Mouse (Mus musculus): ENCODE measurements around the gene Grin3b.

The Grin3b gene

DNA sequence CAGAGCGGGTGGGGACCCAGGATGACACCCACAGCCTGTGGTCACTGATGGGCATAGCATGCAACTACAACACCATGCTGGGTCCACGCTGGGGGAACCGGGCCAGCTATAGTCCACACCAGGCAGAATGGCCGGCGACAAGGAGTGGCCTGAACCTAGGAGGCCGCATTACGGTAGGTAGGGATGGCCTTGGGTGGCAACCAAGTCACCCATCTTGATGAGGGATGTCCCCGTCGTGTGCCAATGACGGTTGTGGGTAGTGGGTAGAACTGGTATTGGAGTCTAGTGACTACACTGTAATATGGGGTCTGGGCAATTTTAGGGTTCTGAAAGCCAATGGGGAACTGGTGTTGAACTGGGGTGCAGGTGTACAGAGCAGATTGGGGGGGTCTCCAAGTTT is 46.4 kb downstream of the Grin3b start:
- no peak for DNase-seq (ENCODE audit: low spot score in 2 of 2)

DNA sequence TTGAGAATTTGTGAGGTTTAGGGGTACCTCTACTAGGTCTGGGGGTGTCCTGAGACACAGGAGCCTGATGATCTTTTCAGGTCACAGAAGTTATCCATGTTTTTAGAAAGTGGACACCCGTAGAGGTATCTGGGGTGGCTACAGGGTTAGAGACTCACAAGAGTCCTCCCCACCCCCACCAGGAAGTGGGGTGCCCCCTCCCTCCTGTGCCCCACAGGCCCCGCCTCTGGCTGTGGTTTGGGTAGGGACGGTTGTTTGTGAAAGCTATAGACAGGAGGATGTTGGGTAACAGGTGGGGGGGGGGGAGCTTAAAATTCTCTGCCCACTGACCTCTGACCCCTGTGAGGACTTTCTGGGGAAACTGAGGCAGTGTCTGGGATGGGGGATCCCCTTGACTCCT is 46.8 kb downstream of the Grin3b start:
- DNase-seq (ENCODE audit: low spot score in 2 of 2) = peak in 1 of 2 experiments; percentile 54

DNA sequence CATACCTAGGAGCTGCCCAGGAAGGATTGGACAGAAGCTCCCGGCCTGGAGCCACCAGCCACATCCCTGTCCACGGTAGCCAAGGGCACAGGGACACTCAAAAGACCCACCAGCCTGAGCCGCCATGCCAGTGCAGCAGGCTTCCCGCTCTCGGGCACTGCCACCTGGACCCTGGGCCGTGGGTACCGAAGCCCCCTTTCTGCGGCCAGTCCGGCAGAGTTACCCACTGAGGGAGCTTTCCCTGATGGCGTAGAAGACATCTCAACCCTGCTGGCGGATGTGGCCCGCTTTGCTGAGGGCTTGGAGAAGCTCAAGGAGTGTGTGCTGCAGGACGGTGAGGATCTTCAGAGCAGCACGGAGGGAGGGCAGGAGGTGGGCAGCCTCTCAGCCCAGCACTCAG is 47.3 kb downstream of the Grin3b start:
- no peak for DNase-seq (ENCODE audit: low spot score in 2 of 2)

DNA sequence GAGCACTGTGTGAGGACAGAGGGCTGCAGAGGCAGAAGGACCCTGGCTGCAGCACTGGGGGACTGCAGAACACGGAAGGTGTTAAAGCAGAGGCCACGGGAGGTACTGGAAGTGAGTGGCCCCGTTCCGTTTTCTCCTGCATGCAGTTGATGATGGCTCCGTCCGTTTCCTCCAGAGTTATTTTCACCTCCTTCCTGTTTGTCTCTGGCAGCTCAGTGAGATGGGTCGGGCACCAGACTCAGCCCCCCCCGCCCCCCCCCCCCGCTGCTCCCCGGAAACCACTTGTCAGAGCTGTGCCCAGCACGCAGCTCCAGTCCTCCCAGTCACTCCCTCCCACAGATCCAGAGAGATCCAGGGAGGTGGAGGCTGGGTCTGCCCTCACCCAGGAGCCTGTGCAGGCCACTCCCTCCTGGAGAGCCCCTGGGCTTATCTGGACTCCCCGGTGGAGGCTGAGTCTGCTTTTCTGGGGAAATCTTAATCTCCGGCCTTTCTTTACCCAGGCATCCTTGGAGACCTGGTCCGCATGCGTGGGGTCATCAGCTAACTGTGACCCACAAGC is 48.3 kb downstream of the Grin3b start:
- DNase-seq (ENCODE audit: low spot score in 2 of 2) = no peak

DNA sequence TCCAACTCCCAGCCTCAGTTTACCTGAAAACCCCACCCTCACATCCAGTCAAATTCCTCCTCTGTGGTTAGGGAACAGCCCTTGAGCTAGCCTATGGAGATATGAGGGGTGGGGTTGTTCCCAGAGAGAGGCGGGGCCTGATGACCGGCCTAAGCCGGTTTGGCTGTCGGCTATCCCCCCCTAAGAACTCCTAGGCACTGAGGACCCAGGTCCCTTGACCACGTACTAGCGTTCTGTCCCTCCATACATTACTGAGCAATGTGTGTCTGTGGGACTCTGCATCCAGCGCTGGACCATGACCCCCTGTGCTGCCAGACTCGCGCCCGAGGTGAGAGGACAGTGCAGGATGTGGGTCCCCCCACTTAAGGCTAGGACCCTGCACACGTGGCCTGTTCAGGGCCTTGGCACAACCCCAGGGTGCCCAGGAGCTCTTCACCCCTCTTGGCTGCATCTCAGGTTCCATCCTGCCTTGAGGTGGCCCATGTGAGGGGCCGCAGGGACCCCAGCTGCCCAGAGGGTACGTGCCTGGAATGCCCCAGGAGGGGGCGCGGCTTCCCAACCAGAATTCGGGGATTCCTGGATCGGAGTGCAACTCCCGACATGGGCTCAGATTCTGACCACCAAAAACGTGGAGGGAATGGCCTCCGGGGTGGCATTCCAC is 49.1 kb downstream of the Grin3b start:
- DNase-seq (ENCODE audit: low spot score in 2 of 2) = no peak

DNA sequence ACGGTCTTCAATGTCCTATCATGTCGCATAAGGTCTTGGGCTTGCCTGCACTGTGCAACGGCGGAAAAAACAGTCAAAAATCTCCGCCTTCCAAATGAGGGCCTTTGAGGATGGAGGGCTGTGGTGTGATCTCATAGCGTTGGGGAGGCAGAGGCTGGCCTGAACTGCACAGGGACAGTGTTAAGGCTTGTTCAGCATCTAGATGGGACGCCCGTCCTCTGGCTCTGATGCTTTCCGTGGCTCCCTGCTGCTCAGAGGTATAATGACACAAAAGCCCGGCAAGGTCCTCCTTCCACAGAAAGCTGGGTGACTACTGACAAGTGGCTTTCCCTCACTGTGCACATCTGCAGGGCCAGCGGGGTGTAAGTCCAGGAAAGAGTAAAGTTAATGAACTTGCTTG is 49.7 kb downstream of the Grin3b start:
- DNase-seq (ENCODE audit: low spot score in 2 of 2) = no peak

DNA sequence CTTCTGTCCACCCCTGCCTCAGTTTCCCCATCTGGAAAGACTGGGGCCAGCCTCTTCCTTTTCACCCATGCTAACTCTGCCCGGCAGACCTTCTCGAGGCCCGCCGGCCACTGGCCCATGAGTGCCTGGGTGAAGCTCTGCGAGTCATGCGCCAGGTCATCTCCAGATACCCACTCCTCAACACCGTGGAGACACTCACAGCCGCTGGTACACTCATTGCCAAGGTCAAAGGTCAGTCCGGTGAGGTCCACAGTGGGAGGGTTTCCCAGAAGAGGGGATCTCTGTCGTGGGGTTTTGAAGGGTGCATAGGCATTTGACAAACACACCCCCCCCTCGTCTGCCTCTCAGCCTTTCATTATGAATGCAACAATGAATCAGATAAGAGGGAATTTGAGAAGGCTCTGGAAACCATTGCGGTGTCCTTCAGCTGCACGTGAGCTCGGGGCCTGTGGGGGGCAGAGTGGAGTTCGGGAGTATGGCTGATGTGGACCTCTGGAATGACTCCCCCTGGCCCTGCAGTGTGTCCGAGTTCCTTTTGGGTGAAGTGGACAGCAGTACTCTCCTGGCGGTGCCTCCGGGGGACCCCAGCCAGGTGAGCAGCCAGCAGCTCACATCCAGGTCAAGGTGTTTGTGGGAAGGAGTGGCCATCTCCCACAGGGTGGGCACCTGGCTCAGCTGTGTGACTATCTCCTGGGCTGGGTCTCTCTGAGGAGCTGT is 50.2 kb downstream of the Grin3b start:
- DNase-seq (ENCODE audit: low spot score in 2 of 2) = no peak

DNA sequence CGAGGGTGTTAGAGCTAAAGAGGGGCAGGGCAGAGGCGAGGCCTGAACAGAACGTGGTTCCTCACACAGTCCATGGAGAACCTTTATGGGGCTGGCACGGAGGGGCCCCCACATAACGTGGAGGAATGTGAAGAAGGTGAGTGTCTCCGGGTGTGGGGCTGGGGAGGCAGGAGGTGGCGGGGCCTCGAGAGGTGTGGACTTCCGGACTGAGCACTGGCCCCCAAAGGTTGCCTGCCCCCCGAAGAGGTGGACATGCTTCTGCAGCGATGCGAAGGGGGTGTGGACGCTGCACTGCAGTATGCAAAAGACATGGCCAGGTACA is 50.8 kb downstream of the Grin3b start:
- DNase-seq (ENCODE audit: low spot score in 2 of 2) = no peak

DNA sequence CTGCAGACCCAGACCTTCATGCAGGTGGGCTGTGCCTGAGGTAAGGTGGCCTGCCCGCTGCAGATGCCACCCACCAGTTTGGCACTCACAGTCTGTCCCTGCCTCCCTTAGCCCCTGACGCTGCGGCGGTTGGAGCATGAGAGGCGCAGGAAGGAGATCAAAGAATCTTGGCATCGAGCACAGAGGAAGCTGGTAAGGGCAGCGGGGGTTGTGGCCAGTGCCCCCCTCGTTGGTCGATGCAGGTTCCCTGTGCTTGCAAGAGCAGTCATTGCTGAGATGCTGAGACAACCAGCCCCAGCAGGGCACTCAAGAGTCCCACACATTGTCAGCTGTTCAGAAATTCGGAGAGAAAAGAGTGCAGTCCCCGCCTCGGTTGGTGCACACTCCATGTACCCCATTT is 51.6 kb downstream of the Grin3b start:
- DNase-seq (ENCODE audit: low spot score in 2 of 2) = no peak

DNA sequence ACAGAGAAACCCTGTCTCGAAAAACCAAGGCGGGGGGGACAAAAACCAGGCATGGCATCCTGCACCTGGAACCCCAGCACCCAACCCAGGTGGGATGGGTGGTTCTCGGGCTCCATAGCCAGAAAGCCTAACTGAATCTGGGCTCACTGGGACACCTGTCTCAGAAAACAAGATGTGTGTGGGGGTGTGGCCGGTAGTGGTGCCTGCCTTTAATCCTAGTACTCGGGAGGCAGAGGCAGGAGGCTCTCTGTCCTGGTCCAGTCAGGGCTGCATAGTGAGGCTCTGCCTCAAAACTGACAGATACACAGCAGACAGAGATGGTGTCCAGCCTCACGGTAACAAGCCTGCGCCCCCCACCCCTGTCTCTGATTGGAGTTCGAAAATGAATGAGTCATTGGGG is 52.3 kb downstream of the Grin3b start:
- no peak for DNase-seq (ENCODE audit: low spot score in 2 of 2)

DNA sequence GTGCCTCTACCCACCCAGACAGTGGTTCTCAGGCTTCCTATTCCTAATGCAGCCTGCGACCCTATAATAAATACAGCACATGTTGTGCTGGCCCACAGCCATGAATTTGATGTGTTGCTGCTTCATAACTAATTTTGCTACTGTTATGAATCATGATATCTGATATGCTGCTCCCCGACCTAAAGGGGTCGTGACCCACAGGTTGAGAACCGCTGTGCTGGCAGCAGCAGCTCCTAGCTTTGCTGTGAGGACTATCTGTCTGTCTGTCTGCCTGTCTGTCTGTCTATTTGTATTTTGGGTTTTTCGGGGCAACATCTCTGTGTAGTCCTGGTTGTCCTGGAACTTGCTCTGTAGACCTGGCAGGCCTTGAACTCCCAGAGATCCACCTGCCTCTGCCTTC is 53.2 kb downstream of the Grin3b start:
- DNase-seq (ENCODE audit: low spot score in 2 of 2) = no peak

DNA sequence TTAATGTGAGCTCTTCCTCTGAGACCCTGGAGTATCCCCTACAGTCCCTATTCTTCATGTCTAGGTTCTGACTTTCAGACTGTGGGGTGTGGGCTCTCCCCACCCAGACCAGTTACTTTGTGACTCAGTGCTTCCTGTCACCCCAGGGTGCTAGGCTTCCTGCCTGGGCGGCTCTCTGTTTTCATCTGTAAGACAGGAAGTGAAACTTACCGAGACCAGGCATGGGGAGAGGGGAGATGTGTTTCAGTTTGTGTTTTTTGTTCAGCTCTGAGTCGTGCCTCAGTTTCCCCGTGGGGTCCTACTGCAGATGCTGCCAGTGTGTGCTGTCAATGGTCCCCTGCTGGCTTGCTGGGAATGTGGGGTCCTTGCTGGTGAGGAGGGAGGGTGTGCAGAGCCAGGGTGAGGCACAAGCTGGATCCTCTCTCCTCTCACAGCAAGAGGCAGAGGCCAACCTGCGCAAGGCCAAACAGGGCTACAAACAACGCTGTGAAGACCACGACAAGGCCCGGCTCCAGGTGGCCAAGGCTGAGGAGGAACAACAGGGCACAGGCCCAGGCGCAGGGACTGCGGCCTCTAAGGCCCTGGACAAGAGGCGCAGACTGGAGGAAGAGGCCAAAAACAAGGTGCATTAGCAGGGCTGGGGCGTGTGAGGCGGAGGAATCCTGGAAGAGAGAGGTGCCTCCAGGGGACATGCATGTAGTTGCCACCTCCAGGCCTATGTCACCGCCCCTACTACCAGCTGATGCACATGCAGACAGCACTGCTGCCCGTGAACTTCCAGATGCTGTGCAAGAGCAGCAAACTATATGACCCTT is 53.9 kb downstream of the Grin3b start:
- DNase-seq (ENCODE audit: low spot score in 2 of 2) = no peak

DNA sequence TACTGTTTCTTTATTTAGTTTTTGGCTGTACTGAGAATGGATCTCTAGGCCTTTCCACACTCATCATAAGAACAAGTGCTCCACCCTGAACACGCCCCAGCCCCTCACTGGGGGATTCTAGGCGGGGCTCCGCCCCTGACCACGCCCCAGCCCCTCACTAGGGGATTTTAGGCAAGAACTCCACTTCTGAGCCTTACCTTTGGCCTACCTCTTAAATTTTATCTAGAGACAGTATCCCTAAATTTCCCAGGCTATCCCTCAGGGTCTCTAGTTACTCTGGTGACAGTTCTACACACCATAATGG is 54.5 kb downstream of the Grin3b start:
- DNase-seq (ENCODE audit: low spot score in 2 of 2) = no peak

DNA sequence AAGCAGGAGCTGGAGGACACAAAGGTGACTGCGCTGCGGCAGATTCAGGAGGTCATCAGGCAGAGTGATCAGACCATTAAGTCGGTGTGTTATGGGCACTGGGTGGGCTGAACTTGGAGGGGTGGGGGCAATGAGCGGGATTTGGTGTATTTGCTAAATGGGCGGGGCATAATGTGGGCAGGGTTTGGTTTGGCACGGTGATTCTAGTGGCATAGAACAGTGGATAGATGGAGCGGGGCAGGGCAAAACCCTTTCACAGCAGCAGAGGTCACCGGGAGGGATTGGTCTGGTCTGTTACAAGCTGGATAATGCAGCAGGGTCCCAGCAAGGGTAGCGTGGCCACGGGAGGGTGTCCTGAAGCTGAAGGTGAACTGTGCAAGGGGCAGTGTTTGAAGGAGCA is 54.9 kb downstream of the Grin3b start:
- DNase-seq (ENCODE audit: low spot score in 2 of 2) = no peak

DNA sequence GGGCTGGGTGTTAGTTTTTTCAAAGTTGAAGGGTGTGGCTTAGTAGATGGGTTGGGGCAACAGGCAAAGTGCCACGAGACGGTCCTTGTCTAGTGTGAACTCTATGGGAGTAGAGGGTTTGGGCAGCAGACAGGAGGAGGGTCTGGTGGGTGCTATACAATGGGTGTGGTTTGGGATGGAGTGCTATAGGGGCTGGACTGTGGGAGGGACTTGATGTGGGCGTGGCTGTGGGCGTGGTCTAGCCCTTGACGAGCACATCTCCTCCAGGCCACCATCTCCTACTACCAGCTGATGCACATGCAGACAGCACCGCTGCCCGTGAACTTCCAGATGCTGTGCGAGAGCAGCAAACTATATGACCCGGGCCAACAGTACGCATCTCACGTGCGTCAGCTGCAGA is 55.4 kb downstream of the Grin3b start:
- DNase-seq (ENCODE audit: low spot score in 2 of 2) = no peak

Data from frontal cortex, postnatal 10 days (tissue).